Mouse (Mus musculus): Measurements from ENCODE around the gene Usp12. TPM values are rescaled to one million over a fixed set of nuclear protein-coding genes. Genes with fewer than 3 reads are reported as not detected.
A peak's percentile ranks its signal among the peaks of the same experiment; 100 is the strongest.

Usp12 gene
- polyA plus RNA-seq, 1 experiment from 2014 or later = 22.5 TPM

DNA sequence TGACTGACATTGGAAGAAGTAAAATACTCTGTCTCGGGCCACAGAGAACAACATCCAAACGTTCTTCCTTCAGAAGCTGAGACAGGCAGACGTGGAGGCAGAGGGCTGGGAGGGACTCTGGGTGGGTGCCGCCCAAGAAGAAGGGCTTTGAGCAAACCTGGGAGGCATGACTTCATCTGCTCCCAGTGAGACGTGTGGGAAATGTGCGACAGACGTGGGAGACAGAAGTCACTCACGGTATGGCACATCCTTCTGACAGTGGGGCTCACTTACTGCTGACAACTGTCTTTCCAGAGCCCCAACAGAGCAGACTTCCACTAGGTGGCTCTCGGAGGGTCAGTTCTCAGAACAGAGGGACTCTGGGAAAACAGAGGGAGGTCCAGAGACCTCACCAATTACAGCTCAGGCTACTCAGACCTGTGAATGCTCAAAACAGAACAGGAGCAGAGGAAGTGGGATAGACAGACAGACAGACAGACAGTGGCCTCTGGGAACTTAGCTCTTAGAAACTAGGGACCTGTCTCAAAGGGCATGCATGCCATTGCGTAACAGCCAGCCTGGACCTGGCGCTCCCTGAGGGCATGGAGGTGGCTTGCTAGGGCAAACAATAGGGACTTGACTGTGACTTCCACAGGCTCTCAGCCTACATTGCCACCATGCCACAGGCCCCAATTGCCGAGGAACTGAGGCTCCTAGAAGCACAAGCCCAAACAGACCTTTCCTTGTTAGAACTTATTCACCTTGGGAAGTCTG is 60.7 kb downstream of the Usp12 start:
- Histone ChIP-seq H3K27ac (replicated peaks) (no peak overlapping the region), H3K27me3 (no peaks in the 10 kb centered on the region), H3K36me3 (peaks cover 38% of the 10 kb centered on the region), H3K4me2 (no peak overlapping the region), H3K4me3 (no peak overlapping the region), H3K4me1 (replicated peaks) (no peaks in the 10 kb centered on the region; the same call in 1 of the 2 replicates), H3K9ac (no peak overlapping the region), H3K9me3 (no peaks in the 10 kb centered on the region)
- no peak for ATAC-seq (ENCODE audit: low read depth)
- WGBS = 76% methylated on average over 12 of the region's 12 CpGs

DNA sequence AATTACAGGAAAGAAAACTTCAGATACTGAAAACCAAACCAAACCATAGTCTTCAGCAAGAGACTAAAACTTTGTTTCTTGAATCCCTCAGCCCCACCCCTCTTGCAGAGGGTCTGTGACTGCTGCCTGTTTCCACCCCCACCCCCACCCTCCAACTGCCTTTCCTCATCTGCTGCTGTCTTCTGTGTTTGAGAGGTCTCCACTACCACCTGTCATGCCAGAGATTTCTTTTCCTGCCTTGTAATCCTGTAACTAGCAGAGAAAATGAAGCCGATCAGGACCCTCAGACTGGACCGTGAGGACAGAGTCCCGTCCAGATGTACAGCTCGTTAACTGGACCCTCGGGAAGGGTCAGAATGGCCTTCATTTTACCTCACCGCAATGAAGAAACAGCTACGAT is 61.4 kb downstream of the Usp12 start:
- ATAC-seq (ENCODE audit: low read depth) = no peak
- WGBS = 78% methylated on average over 7 of the region's 7 CpGs

DNA sequence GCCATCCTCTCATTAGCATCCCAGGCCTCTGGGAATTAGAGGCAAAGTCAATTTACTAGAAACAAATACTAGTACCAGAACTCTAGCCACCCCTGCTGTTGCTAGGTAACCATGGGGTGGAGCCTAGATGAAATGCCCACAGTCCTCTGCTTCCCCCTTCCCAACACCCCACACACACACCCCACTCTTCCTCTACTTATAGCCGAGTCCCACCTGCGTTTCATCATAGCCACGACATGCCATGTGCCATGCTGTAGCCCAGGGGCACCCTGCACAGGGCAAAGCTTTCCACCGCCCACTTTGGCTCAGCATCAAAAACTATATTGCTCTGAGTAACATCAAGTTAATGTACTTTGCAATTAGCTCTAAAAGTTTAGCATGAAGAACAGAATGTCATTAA is 67.8 kb downstream of the Usp12 start:
- Histone ChIP-seq H3K4me3 (no peak overlapping the region), H3K27ac (replicated peaks) (0 out of 2 replicates have a peak overlapping the region, but pooled peaks have one; percentile 1), H3K36me3 (0 out of 2 replicates have a peak, but pooled peaks cover 4% of the 10 kb centered on the region), H3K9me3 (no peaks in the 10 kb centered on the region), H3K9ac (no peak overlapping the region), H3K27me3 (no peaks in the 10 kb centered on the region), H3K4me2 (no peak overlapping the region), H3K4me1 (replicated peaks) (peaks cover 19% of the 10 kb centered on the region)
- WGBS = 59% methylated on average over 4 of the region's 4 CpGs
- ATAC-seq (ENCODE audit: low read depth) = 0 out of 2 replicates have a peak, but pooled peaks have one; percentile 25

More for the DNA sequence above, 61.4 kb downstream of the Usp12 start:
- no peak overlapping the region for H3K4me2 ChIP-seq
- no peaks in the 10 kb centered on the region; the same call in 1 of the 2 replicates for H3K4me1 ChIP-seq (replicated peaks)
- H3K9me3 ChIP-seq = no peaks in the 10 kb centered on the region
- no peaks in the 10 kb centered on the region for H3K27me3 ChIP-seq
- peaks cover 32% of the 10 kb centered on the region for H3K36me3 ChIP-seq
- H3K4me3 ChIP-seq = no peak overlapping the region
- H3K9ac ChIP-seq = no peak overlapping the region
- no peak overlapping the region for H3K27ac ChIP-seq (replicated peaks)

DNA sequence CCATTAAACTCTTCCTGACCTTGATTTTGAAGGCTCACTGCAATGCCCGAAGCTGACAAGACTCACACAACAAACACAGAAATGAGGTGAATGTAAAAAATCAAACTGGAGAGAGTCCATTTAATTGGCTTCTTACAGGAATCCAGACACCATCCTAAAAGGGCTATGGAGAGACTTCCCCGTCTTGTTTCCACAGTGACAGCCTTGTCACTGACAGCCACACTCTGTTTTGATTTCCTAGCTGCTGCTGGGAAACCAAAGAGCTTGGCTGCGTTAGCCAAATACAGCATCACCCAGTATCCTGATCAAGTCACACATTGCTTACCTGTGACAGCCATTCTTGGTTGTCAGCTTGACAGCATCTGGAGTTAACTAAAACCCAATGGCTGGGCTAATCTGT is 69.8 kb downstream of the Usp12 start:
- Histone ChIP-seq H3K4me2 (no peak overlapping the region), H3K9ac (no peak overlapping the region), H3K36me3 (0 out of 2 replicates have a peak, but pooled peaks cover 4% of the 10 kb centered on the region), H3K27me3 (no peaks in the 10 kb centered on the region), H3K4me1 (replicated peaks) (peaks cover 25% of the 10 kb centered on the region), H3K9me3 (no peaks in the 10 kb centered on the region), H3K27ac (replicated peaks) (no peak overlapping the region), H3K4me3 (no peak overlapping the region)
- WGBS = 76% methylated on average over 3 of the region's 3 CpGs
- ATAC-seq (ENCODE audit: low read depth) = no peak

DNA sequence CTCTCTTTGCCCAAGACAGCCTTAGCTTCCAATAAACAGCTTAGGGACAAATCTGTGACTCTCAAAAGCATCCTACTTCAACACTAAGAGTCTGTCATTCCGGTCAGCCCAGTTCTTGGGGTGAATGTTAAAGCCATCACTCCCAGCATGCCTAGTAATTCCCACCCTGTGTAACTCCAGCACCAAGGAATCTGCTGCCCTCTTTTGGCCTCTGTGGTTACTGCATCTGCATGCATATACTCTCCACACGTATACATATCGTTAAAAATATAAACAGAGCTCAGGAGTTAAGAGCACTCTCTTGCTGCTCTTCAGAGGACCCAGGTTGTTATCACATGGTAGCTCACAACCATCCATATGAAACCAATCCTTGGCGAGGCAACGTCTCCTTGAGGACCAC is 71.4 kb downstream of the Usp12 start:
- no peak for ATAC-seq (ENCODE audit: low read depth)
- 0 out of 2 replicates have a peak, but pooled peaks cover 4% of the 10 kb centered on the region for H3K36me3 ChIP-seq
- no peak overlapping the region for H3K27ac ChIP-seq (replicated peaks)
- no peak overlapping the region for H3K4me3 ChIP-seq
- WGBS = 96% methylated on average over 5 of the region's 5 CpGs
- H3K9me3 ChIP-seq = no peaks in the 10 kb centered on the region
- peaks cover 25% of the 10 kb centered on the region for H3K4me1 ChIP-seq (replicated peaks)
- no peak overlapping the region for H3K9ac ChIP-seq
- no peak overlapping the region for H3K4me2 ChIP-seq
- H3K27me3 ChIP-seq = no peaks in the 10 kb centered on the region

DNA sequence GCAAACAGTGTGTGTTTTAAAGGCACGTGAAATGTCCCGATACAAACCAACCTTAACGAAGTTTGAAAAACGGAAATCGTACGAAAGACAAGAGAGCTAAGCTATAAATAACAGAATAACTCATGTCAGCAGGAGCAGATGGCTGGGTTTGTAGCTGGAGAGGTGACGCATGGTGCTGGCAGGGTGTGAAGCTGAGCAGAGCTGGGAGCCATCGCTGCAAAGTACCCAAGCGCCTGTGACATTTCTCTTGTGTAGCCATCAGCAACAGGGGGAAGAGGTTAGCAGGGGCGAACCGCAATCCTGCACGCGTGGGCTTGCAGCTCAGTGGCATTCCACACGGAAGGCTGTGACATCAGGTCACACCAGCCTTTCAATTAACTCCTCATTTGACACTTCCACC is 72.6 kb downstream of the Usp12 start:
- H3K36me3 ChIP-seq = no peaks in the 10 kb centered on the region

DNA sequence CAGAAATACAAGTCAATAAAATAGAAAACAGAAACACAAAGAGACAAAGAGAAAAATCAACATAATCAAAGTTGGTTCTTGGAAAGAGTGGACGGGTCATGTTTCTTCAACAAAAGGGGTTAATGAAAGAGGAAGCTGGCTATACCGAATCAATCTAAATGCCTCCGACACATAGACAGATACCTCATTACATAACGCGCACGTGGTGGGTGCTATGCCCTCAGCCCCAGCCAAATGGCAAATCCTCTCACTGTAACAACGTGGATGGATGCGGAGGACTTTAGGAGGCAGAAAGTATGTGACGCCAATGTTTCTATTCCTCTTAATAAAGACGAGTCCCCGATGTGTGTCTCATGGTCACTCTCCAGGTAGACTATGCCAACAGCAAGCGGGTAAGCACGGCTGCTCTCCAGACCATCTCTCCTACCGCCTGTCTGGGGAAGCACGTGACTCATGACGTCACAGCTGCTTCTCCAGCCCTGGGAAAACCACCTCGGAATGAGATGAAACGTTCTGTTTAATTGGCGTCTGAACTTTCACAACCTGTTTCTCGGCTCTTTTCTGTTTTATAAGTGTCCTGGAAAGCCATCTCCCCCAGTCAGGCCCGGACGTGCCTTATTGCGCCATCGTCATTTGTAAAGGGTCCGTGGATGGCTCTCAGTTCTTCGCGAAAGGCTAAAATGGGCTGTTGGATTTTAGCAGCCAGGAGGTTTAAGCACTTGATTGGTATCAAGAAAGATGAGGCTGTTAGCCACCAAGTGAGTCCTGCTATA is 75.0 kb downstream of the Usp12 start:
- H3K36me3 ChIP-seq = no peaks in the 10 kb centered on the region
- no peaks in the 10 kb centered on the region for H3K27me3 ChIP-seq
- ATAC-seq (ENCODE audit: low read depth) = no peak
- H3K27ac ChIP-seq (replicated peaks) = no peak overlapping the region
- no peak overlapping the region for H3K4me2 ChIP-seq
- no peak overlapping the region for H3K9ac ChIP-seq
- H3K9me3 ChIP-seq = no peaks in the 10 kb centered on the region
- H3K4me3 ChIP-seq = no peak overlapping the region
- peaks cover 12% of the 10 kb centered on the region for H3K4me1 ChIP-seq (replicated peaks)
- 85% methylated on average over 27 of the region's 27 CpGs for WGBS

More for the DNA sequence above, 72.6 kb downstream of the Usp12 start:
- Histone ChIP-seq H3K27me3 (no peaks in the 10 kb centered on the region), H3K4me2 (no peak overlapping the region), H3K27ac (replicated peaks) (peak overlapping the region; percentile 61), H3K4me3 (no peak overlapping the region), H3K4me1 (replicated peaks) (peaks cover 21% of the 10 kb centered on the region), H3K9ac (no peak overlapping the region), H3K9me3 (no peaks in the 10 kb centered on the region)
- WGBS = 56% methylated on average over 14 of the region's 14 CpGs
- no peak; the same call in 1 of the 2 replicates for ATAC-seq (ENCODE audit: low read depth)

DNA sequence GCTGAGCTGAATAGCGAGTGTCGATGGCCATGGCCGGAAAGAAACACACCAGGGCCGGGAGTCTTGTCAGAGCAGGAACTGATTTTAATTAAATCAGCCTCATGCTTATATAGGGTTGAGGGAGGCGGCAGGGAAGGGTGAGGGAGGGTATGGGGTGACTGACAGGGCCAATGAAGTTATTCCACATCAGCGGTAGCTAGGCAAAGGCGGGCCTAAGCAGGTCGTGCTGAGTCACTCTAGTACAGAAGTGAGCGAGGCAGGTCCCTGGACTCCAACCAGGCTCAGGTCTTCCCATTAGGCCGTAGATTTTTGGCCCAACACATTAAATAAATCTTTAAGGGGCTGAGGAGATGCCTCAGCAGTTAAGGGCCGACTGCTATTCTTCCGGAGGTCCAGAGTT is 81.0 kb downstream of the Usp12 start:
- Histone ChIP-seq H3K4me1 (replicated peaks) (peaks cover 26% of the 10 kb centered on the region), H3K9ac (no peak overlapping the region), H3K36me3 (no peaks in the 10 kb centered on the region), H3K4me2 (no peak overlapping the region), H3K4me3 (no peak overlapping the region), H3K27me3 (no peaks in the 10 kb centered on the region), H3K9me3 (no peaks in the 10 kb centered on the region), H3K27ac (replicated peaks) (peak overlapping the region; percentile 89)
- WGBS = 95% methylated on average over 12 of the region's 12 CpGs
- no peak for ATAC-seq (ENCODE audit: low read depth)

DNA sequence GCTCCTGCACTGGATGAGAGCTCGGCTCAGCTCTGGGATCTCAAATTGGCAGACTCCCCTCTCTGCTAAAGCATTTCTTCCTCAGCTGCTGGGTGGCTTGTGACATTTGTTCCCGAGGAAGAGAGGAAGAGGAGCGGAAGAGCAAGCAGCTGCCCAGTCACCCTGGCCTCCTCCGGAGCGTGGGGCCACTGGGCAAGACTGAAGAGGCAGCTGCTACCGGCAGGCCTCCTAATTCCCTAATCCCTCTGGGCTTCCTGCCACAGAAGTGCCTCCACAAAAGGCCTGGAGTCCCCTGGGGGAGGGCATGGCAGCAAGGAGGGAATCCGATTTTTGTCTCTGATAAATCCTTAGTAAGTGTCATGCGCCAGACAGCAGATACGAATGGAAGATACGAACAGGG is 81.7 kb downstream of the Usp12 start:
- Histone ChIP-seq H3K27me3 (no peaks in the 10 kb centered on the region), H3K9ac (peak overlapping the region; percentile 45), H3K4me1 (replicated peaks) (peaks cover 26% of the 10 kb centered on the region), H3K27ac (replicated peaks) (peak overlapping the region; percentile 89), H3K4me3 (no peak overlapping the region), H3K36me3 (no peaks in the 10 kb centered on the region), H3K4me2 (peak overlapping the region; percentile 35), H3K9me3 (no peaks in the 10 kb centered on the region)
- ATAC-seq (ENCODE audit: low read depth) = peak; percentile 44
- WGBS = 35% methylated on average over 10 of the region's 10 CpGs

DNA sequence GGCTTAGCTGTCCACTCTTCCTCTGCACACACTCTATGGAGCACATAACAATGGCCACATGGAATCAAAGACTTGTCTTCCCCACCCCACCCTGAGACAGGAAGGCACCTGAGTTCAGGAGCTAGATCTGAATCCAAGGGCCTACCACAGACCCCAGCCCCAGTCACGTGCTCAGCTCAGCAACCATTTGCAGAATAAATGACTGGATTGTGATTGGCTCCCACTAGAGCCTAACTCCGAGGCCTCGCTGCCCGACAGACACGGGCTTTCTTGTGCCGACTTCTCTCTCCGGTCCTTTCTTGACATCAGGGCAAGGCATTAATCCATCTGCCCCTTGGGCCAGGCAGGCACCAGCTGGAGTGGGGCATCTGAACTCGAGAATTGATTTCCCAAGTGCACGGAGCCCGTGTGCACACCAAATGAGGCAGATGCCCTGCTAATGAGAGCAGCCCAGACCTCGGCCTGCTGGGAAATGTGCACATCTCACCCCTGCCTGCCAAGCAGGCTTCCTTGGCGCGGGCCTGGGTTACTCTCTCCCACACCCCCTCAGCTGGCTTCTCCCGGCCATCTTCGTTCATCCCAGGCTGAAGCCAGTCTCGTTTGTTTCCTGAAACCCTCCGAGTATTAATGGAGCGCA is 82.4 kb downstream of the Usp12 start:
- H3K4me2 ChIP-seq = peak overlapping the region; percentile 35
- H3K27ac ChIP-seq (replicated peaks) = peak overlapping the region; percentile 89
- WGBS = 31% methylated on average over 18 of the region's 18 CpGs
- ATAC-seq (ENCODE audit: low read depth) = peak; percentile 86
- H3K36me3 ChIP-seq = no peaks in the 10 kb centered on the region
- H3K27me3 ChIP-seq = no peaks in the 10 kb centered on the region
- H3K9ac ChIP-seq = peak overlapping the region; percentile 45; the same call in 1 of the 2 replicates
- H3K4me3 ChIP-seq = no peak overlapping the region
- H3K9me3 ChIP-seq = no peaks in the 10 kb centered on the region
- H3K4me1 ChIP-seq (replicated peaks) = peaks cover 26% of the 10 kb centered on the region

DNA sequence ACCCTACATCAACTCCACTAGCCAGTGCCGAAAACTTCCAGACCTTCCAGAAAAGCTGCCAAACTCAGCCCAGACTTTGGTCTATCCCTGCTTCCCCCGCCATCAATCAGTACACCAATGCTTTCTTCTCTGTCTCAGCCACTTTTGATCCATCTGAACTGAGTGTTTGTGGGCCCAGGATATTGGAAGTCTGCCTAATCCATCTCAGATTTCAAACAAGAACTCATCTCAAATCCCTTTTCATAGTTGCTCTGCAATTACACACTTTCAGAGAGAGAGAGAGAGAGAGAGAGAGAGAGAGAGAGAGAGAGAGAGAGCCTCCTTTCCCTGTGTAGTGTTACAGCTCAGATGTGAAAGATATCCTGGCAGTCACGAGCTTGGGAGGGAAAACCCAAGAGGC is 85.4 kb downstream of the Usp12 start:
- 75% methylated on average over 3 of the region's 3 CpGs for WGBS
- H3K9me3 ChIP-seq = no peaks in the 10 kb centered on the region
- H3K36me3 ChIP-seq = no peaks in the 10 kb centered on the region
- ATAC-seq (ENCODE audit: low read depth) = no peak
- no peaks in the 10 kb centered on the region for H3K27me3 ChIP-seq
- no peak overlapping the region for H3K9ac ChIP-seq
- no peak overlapping the region for H3K4me3 ChIP-seq
- peaks cover 29% of the 10 kb centered on the region for H3K4me1 ChIP-seq (replicated peaks)
- H3K4me2 ChIP-seq = no peak overlapping the region
- H3K27ac ChIP-seq (replicated peaks) = peak overlapping the region; percentile 89
